Mouse (Mus musculus) left cerebral cortex, postnatal 4 days (tissue): ENCODE measurements around the gene Man1a. TPM values are rescaled to one million over a fixed set of nuclear protein-coding genes. Genes with fewer than 3 reads are reported as not detected.
A peak's percentile ranks its signal among the peaks of the same experiment; 100 is the strongest.

ENCODE experiments used
- DNase-seq: peaks from one replicate; pipeline ENCODE4 v3.0.0-alpha.2; 2022
- intact Hi-C: fragments of 180-260 bp; cut with DNase I; formaldehyde crosslinking; loops from one replicate; pipeline ENCODE4 v1.15.1; 2025
- total RNA-seq, 2 experiments: library from RNA; stranded (reverse); gene quantifications; 2 replicates each; pipeline ENCODE4 v1.2.3; 2021

The Man1a gene
- total RNA-seq, 2 experiments from 2014 or later: 21.1 to 21.7 TPM

GRCm38 (mm10) chr10:54062835-54063234 lies 13.6 kb downstream of the Man1a start:
- intact Hi-C loops: no loop called here
- DNase-seq: no peak

DNA sequence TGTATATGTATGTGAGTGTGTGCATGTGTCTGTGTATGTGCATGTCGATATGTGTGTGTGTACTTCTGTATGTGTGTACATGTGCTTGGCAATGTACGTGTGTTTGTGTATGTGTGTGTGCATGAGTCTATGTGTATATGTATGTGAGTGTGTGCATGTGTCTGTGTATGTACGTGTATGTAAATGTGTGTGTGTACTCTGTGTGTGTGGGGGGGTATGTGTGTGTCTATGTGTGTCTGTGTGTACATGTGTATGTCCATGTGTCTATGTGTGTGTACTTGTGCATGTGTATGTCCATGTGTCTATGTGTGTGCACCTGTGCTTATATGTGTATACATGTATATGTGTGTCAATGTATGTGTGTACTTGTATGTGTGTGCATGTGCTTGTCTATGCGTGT lies 15.2 kb downstream of the Man1a start:
- intact Hi-C loops: no loop called here
- DNase-seq: no peak

GRCm38 (mm10) chr10:54060587-54060986 lies 15.8 kb downstream of the Man1a start:
- intact Hi-C loops: no loop called here
- DNase-seq: no peak

GRCm38 (mm10) chr10:54059679-54060249 lies 16.6 kb downstream of the Man1a start:
- intact Hi-C loops: loop anchor here (5.0 kb wide), 1 partner anchor 1923 kb away; no protein-coding TSS in a partner anchor
- no peak for DNase-seq

GRCm38 (mm10) chr10:54059092-54059496 lies 17.3 kb downstream of the Man1a start:
- intact Hi-C loops: loop anchor here (5.0 kb wide), 1 partner anchor 1923 kb away; no protein-coding TSS in a partner anchor

GRCm38 (mm10) chr10:54058657-54059056 lies 17.8 kb downstream of the Man1a start:
- intact Hi-C loops: loop anchor here (5.0 kb wide), 1 partner anchor 1924 kb away; no protein-coding TSS in a partner anchor
- DNase-seq: no peak

More at GRCm38 (mm10) chr10:54059092-54059496, 17.3 kb downstream of the Man1a start:
- DNase-seq: no peak

DNA sequence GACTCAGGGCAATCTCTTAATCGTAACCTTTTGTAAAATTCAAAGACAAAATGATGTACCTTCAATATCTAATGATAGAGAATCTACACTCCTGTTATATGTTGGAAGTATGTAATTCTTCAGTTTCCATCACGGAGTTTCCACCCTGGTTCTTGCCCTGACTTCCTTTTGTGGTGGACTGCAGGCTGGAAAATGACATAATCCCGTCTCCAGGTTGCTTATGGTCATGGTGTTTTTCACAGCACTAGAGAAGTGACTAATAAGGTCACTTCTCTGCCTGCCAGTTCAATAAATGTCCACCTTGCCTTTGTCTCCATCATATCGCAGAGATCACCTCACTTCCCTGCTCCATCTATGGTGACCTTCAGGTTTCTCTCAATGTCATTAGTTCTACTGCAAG lies 22.2 kb downstream of the Man1a start:
- intact Hi-C loops: no loop called here
- DNase-seq: no peak

GRCm38 (mm10) chr10:54047885-54048284 lies 28.5 kb downstream of the Man1a start:
- DNase-seq: no peak
- intact Hi-C loops: no loop called here

DNA sequence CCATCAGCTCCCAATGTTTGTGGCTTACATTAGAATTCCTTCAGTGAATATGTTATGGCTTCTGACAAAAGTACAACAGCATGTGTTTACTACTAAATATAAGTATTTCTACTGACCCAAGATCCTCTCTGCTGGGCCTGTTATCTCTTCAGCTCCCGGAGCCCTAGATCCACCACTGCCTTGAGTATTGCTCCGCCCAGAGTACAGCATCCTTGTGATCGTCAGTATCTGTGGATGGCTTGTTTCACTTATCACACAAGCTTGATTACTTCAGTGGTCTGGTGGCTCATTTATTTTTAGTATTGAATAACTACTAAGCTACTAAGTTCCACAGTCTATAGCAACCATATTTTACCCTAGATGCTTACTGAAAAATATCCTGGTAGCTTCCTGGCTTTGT lies 33.1 kb downstream of the Man1a start:
- intact Hi-C loops: no loop called here
- DNase-seq: no peak

DNA sequence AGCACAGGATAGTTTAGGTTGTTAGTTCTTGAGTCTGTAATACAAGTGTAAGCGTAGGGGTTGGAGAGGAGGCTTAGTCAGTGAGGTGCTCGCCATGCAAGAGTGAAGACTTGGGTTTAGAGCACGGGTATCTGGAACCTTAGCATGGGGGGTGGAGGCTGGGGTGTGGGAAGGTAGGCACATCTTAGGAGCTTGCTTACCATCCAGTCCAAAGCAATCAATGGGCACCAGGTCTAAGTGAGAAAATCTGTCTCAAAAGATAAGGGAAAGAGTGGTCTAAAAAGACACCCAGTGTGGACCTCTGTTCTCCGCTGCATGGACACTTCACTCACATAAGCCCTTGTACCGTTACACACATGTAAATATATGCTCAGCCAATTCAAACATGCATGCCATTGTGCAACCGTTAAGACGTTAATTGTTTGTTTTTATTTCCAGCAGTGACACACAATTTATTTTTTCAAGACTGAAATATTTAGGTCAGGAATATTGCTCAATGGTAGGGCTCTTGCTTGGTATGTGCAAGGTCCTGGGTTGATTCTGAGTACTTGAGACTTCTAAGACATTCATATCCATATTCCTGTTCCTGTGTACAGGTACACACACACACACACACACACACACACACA lies 34.1 kb downstream of the Man1a start:
- intact Hi-C loops: no loop called here
- DNase-seq: no peak

DNA sequence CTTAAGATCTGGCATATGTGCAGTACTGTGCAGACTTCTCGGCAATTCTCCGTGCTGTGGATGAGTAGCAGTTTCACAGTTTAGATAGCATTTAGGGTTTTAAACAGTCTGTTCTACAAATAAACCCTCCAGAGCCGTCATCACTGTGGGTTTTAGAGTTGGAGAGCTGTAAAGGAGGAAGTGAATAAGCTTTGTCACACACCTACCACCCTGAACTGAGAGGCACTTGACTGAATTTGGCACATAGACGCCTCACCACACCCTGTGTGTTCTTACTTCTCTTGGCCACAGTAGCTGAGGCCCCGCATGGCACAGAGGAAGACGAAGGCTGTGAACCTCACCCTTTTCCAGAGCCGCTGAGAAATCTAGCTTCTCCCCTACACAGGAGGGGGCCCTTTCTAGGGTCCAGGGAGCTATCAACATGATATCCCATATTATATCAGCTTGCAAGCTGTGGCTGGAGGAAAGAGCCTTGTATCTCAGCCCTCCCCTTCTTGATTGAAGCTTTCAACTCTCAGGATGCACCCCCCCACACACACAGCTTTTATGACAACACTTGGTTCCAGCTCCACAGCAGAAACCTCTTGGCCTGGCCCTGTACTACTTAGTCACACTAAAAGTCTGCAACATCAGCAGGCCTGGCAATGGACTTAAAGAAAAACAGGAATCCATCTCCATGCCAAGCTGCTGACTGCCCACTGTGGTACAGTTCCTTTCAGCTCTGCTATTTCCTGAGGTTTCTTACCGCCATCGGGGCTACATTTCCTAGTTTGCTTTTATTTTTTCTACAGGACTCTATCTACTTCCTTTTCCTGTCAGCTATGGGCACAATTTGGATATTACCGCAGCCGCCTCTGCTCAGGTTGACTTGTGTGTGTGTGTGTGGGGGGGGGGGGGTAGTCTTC lies 35.9 kb downstream of the Man1a start:
- no peak for DNase-seq
- intact Hi-C loops: no loop called here

- intact Hi-C loops: no loop called here
- no peak for DNase-seq
Observed at GRCm38 (mm10) chr10:54039754-54040153, 36.7 kb downstream of the Man1a start.

DNA sequence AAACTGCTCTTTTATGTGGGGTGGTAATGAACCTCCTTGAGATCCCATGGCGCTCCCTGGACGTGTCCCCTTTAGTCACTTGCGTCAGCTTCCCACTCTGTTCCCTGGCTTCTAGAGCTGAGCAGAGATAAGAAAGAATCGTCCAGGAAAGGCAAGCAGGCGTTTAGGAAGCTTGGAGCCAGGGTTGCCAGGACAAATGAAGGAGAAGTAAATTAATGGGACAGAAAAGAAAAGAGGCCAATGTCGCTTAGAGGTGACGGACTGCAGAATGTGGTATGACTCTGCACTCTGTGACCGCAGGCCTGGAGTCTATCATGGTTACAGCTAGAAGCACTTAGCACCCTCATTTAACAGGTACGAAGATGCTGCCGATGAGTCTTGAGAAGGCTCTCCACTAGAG lies 37.7 kb downstream of the Man1a start:
- no peak for DNase-seq
- intact Hi-C loops: no loop called here

- intact Hi-C loops: no loop called here
Observed at GRCm38 (mm10) chr10:54038180-54038579, 38.2 kb downstream of the Man1a start.

GRCm38 (mm10) chr10:54037348-54038010 lies 38.9 kb downstream of the Man1a start:
- DNase-seq: no peak
- intact Hi-C loops: no loop called here

More at GRCm38 (mm10) chr10:54038180-54038579, 38.2 kb downstream of the Man1a start:
- DNase-seq: no peak

DNA sequence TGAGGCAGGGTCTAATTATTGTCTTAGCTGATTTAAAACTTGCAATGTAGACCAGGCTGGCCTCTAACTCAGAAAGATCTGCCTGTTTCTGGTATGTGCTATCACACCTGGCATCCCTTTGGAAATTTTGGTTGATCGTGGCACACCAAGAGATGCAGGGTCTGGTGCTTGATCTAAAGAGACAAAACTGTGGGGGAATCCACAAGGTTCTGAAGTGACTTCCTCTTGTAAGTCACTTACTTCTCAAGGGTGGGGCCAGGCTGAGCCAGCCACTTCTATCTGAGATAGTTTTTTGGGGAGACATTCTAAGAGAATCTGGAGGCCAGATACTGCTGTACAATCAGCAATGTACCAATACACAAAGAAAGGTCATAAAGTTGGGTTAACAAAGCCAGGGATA lies 40.8 kb downstream of the Man1a start:
- intact Hi-C loops: no loop called here
- DNase-seq: no peak

GRCm38 (mm10) chr10:54034779-54035178 lies 41.6 kb downstream of the Man1a start:
- no peak for DNase-seq
- intact Hi-C loops: no loop called here

DNA sequence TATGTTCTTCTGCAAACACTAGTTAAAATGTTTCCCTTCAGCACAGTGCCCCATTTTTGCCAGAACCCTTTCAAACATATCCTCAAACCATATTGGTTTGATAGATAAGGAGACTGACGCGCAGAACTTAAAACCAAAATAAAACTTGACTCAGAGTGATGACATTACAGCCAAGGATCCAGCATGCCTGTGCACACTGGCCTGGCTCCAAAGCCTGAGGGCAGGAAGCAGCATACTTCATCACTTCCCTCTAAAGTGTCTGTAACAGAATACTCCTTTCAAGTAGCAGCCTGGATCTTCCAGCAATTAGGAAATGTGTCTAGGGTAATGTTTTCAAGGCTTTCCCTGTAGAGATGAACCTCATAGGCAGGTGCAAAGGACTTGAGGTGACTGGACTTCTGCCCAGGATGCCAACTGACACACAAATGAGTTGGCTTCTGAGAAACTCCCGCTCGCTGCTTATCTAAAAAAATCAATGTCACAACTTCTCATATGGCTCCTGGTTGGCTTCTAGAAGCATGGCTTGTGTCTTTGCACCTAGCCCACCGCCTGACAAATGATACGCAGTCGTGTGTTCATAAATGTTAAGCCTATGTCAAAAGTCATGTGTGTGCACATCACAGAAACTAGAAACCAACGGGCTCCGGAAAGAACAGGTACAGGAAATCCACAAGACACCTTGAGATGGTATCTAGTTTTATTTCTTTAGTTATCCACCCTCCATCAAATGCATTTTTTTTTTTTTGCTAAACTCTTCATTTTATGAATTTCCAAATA lies 43.9 kb downstream of the Man1a start:
- peak; percentile 4 for DNase-seq
- intact Hi-C loops: no loop called here

DNA sequence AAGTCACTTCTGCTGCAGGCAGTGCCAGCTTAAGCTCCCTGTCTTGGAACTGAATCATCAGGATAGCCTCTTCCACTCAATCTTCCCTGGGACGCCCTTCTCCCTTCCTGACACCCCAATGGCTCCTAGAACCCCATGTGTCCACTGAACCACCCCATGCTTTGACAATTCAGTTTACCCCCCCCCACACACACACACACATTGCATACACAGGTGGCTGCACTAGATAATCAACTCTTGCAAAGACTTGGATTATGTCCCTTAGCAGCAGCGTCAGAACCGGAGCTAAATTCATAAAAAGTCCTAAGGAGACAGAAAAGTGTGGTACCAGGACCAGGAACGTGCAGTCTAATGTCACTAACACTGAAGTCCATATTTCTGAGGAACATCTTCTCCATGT lies 47.5 kb downstream of the Man1a start:
- no peak for DNase-seq
- intact Hi-C loops: no loop called here

DNA sequence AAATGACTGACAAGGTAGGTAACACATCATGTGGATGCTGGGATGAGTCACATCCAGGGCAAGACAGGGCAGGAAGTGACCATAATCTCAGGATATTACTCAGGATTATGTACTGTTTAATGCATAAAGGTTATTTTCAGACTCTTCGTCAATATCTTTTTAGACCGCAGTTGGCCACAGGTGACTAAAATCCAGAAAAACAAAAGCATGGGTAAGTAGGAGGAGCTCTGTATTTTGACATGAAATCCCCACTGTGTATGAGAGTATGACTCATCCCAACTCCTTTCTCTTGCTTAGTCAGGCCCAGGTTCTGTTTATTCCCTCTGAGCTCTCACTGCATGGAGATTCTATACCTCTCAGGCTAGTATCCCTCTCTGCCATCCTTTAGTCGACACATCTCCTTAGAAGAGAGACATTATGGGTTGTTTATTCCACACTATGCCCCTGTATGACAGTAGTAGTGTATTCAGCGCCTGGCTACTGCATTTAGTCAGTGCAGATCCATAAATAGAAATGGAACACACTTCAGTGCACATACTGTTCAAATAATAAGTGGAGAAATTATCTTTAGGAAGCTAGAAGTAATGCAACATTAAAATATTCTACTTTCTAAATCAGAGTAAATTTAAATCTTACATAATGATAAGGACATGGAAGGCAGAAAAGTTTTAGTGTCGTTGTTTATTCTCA lies 49.5 kb downstream of the Man1a start:
- intact Hi-C loops: no loop called here
- DNase-seq: no peak
